Mouse (Mus musculus) fibroblast of lung, adult 2 months (primary cell): ENCODE measurements around the gene Atp6v1g2.

Experiments
- DNase-seq: peaks from one replicate; pipeline ENCODE4 v3.0.0-alpha.2; 2011; ENCODE audit warnings: low read depth

Gene Atp6v1g2

GRCm38 (mm10) chr17:35233114-35233980, at the start of gene Atp6v1g2:
Gene Atp6v1g2, plus strand, starts transcription at chr17:35233660.
- no peak for DNase-seq

DNA sequence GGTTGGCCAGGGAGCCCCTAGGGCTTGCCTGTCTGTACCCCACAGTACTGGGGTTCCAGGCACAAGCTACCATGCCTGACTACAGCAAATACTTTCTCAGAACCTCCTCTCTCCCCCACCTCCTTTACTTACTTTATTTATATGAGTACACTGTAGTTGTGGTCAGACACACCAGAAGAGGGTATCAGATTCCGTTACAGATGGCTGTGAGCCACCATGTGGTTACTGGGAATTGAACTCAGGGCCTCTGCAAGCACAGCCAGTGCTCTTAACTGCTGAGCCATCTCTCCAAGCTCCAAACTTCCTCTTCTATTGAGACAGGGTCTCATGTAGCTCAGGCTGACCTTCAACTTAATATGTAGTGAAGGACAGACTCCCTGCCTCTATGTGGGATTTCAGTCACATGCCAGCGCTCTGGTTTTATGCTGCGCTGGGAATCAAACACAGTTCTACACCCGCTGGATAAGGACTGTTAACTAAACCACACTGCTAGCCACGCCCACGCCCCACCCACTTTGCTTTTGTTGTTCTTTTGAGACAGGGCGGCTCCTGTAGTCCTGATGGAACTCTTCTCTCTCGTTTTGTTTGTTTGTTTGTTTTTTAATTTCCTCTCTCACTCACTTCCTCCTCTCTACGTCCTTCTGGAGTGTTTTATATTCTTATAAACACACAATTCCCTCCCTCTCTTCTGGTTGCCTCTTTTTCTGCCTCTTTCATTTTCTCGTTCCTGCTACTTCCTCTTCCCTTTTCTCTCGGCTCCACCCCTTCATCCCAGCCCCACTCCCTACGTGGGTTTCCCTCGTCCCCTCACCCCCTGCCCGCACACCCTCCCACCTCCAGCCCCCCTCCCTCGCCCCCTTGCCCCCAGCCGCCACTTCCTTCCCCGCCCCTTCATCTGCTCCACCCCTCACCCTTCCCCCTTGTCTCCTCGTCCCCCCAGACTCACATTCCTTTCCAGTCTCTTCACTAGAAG, 47.5 kb upstream of the Atp6v1g2 start:
- no peak for DNase-seq

DNA sequence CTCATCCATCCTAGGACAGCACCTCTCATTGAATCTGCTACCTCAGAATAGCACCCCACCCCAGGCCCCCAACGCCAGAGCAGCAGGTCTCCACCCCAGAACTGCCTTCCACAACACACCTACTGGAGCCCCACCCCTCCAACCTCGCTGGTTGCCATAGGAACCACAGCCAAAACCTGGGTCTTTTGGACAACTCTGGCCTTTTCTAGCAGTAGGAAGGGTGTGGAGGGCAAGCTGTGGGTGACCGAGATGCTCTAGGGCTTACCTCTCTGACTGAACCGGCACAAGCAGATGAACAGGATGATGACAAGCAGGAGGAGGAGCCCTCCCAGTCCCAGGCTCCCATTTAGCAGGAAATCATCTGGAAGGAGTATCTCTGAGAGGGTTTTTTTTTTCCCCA, 46.8 kb upstream of the Atp6v1g2 start:
- no peak for DNase-seq

GRCm38 (mm10) chr17:35187345-35187744, 46.1 kb upstream of the Atp6v1g2 start:
- no peak for DNase-seq

- no peak for DNase-seq
These were observed 45.4 kb upstream of the Atp6v1g2 start, which contains the start of gene Lst1 for GRCm38 (mm10) chr17:35187959-35188610. Gene Lst1, minus strand, starts transcription at chr17:35188439.

DNA sequence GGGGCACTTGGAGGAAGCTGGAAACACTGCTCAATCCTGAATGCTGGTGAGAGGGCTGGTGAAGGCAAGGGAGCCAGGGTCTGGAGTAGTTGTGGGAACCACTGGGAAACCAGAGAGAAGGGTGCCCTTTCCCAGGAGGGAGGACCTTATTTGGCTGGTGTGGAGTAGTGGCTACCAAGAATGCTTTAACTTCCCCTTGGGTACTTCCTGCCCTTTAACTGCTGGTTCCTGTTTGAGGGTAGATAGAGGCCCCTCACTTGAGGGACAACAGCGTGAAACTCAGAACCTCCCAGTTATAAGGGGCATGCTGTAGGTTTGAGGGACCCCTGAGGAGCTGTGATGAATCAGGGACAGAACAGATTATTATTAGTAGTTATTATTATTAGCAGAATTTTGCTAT, 44.3 kb upstream of the Atp6v1g2 start:
- DNase-seq = no peak

DNA sequence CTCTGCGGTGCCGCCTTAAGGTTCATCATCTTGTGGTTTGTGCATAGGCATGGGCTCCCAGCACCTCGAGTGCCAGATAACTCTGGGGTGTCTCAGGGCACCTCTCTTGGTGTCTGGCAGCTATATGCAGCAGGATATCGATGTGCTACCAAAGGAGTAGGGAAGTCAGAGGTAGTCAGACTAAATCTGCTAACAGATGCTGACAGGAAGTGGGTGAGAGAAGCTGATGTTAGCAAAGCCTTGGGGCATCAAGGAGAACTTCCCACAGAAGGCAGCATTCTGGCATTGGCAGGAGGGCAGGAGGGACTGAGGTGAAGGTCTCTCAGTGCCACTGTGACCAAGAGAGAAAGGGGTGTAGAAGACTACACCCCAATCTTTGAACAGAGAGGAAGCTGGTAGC, 43.4 kb upstream of the Atp6v1g2 start:
- no peak for DNase-seq

GRCm38 (mm10) chr17:35191723-35192122, 41.7 kb upstream of the Atp6v1g2 start:
- no peak for DNase-seq

GRCm38 (mm10) chr17:35192924-35193323, 40.5 kb upstream of the Atp6v1g2 start:
- no peak for DNase-seq

DNA sequence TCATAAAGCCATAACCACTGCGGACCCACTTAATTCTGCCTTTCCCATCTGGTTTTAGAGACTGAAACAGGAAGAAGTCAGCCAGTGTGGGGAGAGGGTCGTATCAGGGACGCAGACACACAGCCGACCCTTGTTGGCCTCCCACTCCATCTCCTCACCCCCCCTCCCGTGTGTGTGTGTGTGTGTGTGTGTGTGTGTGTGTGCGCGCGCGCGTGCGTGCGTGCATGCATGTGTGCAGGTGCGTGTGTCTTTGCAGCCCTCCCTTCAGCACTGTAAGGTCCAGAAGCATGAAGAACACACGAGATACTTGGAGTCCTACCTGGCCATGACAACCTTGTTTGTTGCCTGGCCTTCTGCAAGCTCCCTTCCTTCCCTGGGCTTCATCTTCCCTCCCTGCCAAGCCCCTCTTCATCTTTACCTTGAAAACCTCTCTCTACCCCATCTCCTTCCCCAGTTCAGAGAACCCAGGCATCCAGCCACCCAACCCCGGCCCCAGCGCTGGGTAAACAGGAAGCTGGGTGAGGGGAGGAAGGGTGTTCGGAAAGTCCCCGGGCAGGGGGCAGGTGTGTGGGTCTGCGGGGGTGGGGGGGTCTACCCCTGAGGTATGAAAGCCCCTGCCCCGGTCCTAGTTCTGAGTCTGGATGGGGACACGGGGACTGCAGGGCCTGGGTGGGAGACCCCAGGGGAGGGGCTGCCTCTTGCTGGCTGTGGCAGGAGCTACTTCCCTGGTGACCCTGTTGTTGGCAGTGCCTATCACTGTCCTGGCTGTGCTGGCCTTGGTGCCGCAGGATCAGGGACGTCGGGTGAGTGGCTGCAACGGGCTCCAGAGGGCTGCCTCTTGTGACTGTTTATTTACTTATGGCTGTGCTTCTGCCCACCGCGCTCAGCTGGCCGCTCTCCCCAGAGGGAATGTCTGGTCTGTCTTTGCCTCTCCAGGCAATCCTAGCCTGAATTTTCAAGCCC, 39.3 kb upstream of the Atp6v1g2 start, which contains the start of gene Ltb:
Gene Ltb (plus strand): TSS at position 559 of the 963 bp plus-strand sequence.
- DNase-seq = no peak

GRCm38 (mm10) chr17:35194844-35195630, 38.4 kb upstream of the Atp6v1g2 start:
- no peak for DNase-seq

- DNase-seq = no peak
These were observed 37.7 kb upstream of the Atp6v1g2 start for GRCm38 (mm10) chr17:35195631-35196320.

- no peak for DNase-seq
These were observed 37.2 kb upstream of the Atp6v1g2 start for GRCm38 (mm10) chr17:35196321-35196641.

GRCm38 (mm10) chr17:35197126-35197525, 36.3 kb upstream of the Atp6v1g2 start:
- no peak for DNase-seq

- no peak for DNase-seq
These were observed 35.4 kb upstream of the Atp6v1g2 start for GRCm38 (mm10) chr17:35198029-35198428.

DNA sequence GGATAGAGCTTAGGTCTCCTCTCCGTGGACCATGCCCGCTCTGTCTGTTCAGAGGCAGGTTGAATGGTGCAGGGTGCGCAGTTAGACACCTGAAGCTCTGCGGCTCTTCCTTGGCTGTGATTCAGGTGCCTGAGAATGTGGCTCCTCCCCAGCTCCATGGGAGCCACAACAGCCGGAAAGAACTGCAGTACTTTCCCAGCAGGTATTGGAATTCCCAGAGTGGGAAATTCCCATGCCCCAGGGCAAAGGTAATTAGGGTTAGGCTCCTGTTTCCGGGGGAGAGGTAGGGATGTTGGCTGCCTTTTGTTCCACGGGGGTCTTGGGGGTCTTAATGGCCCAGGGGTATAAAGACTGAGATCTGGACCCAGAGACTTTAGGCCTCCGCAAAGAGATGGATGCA, 34.5 kb upstream of the Atp6v1g2 start:
- no peak for DNase-seq

DNA sequence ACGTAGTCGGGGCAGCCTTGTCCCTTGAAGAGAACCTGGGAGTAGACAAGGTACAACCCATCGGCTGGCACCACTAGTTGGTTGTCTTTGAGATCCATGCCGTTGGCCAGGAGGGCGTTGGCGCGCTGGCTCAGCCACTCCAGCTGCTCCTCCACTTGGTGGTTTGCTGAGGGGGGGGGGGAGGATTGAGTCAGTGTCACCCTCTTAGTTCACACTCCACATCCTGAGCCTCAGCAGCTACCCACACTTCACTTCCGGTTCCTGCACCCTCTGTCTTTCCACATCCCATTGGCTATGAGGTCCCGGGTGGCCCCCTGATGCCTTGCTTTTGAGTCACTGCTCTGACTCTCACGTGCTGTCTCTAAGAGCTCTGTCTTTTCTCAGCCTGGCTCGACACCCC, 33.1 kb upstream of the Atp6v1g2 start:
- no peak for DNase-seq

GRCm38 (mm10) chr17:35201128-35201527, 32.3 kb upstream of the Atp6v1g2 start:
- DNase-seq = no peak

- no peak for DNase-seq
These were observed 31.7 kb upstream of the Atp6v1g2 start, which contains the start of gene Tnf for GRCm38 (mm10) chr17:35201787-35202186. Gene Tnf, minus strand, starts transcription at chr17:35202007.

- no peak for DNase-seq
These were observed 31.0 kb upstream of the Atp6v1g2 start for GRCm38 (mm10) chr17:35202442-35202841.
